Mouse (Mus musculus): Measurements from ENCODE around the gene Elp4. TPM values are rescaled to one million over a fixed set of nuclear protein-coding genes. Genes with fewer than 3 reads are reported as not detected.

The Elp4 gene
- total RNA-seq, 4 experiments from 2014 or later: 17.3 to 28.9 (median 20.5) TPM

- DNase-seq (ENCODE audit: low spot score in 2 of 2): no peak
Measured at GRCm38 (mm10) chr2:105659350-105659749, 245.0 kb downstream of the Elp4 start.

GRCm38 (mm10) chr2:105656456-105656855 is 247.9 kb downstream of the Elp4 start:
- DNase-seq (ENCODE audit: low spot score in 2 of 2): no peak

Other genes with a start within 250 kb of the Elp4 start
- 10 to 100 TPM in 3 of 4 experiments, 1 to 10 TPM in 1; 9.3 to 12.0 (median 11.3) TPM for gene Pax6, start 235.7 kb downstream of the Elp4 start, total RNA-seq (2022)
- gene Immp1l, start 74 bp upstream of the Elp4 start, total RNA-seq (2022): 10 to 100 TPM; 24.5 to 30.9 (median 27.4) TPM
- gene Dnajc24, start 99.0 kb upstream of the Elp4 start, total RNA-seq (2022): 10 to 100 TPM; 15.3 to 26.3 (median 23.1) TPM